Mouse (Mus musculus) kidney, postnatal 36 days (tissue): ENCODE results near the gene Otof.

ENCODE experiments used
- DNase-seq, 2 experiments: peaks; one replicate each; pipeline ENCODE4 v3.0.0; 2021 to 2022; ENCODE audit warnings: mixed read lengths in 2 of 2

The Otof gene

DNA sequence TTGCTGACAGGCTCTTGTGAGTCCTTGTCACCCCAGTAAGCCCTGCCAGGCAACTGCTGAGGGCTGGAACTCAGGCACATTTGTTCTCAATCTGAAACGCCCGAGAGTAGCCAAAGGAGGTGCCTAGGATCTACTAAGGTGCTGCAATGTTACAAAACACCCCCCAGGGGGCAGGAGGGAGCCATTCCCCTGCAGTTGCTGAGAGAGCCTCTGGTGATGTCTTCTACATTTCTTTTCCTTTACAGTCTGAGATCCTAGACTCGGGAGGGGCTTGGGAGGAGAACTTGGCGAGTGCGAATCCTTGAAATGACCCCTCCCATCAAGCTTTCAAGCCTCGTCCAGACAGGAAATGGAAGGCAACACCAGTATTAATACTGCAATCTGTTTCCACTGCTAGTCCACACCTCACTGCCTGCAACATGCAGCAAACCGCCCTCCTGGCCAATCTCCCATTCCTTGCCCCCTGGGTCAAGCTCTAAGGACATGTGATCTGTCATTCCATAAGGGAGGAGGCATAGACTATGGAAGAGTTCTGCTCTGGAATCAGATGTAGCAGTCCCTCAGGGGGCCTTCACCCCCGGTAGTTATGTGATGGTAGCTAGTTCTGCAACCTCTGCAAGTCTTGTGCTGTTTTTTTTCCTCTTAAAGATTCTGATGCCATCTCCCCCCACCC lies 38.0 kb downstream of the Otof start:
- DNase-seq = peak; percentile 22 to 79

DNA sequence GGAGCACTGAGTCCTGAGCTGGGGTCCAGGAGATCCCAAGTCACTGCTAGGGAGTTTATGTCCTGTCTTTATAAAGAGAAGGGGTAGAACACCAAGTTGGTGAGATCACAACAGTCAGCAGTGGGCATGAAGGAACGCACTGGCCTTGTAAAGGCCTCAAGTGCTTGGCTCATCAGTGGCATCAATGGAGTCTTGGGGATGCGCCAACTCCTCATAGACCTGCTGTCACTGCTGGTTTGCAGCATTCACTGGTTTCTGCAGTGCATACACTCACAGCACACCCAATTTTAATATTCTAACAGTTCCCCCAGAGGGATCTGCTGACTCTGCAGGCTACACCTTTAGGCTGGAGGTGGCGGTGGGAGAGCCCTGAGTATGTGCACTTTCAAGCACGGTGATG lies 38.6 kb downstream of the Otof start:
- DNase-seq = no peak

DNA sequence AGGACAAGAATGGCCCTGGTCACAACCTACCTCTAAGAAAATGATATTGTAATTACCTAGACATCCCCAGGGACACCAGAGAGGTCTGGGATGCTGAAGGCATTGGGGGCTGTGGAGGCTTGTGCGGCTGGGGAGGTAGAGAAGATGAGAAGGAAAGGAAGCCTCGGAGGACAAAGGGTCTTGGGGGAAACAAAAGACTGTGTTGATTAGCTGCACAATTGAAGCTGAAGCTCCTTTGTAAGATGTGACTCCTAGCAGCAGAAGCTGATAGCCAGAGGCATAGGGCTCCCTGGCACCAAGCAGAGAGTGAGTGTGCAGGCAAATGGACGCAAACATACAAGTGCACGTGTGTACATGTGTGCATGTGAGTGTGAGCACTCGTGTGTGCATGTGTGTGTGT lies 45.1 kb downstream of the Otof start:
- DNase-seq = no peak

DNA sequence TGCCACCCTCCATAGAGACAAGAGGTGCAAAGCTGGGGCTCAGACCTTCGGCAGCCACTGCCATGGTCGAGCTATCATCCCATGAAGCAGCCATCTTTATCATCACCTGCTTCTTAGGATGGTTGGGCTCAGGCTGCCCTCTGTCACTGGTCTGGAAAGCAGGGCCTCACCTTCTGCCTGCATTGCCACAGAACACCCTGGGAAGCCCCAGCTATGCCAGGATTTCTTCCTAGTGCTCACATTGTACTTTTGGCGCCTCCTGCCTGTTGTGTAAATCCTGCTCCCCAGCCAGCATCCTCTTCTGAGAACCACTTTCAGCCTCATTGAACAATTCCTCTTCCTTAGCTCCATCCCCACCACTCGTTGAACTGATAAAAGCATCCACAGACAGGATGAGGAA lies 45.9 kb downstream of the Otof start:
- no peak for DNase-seq

DNA sequence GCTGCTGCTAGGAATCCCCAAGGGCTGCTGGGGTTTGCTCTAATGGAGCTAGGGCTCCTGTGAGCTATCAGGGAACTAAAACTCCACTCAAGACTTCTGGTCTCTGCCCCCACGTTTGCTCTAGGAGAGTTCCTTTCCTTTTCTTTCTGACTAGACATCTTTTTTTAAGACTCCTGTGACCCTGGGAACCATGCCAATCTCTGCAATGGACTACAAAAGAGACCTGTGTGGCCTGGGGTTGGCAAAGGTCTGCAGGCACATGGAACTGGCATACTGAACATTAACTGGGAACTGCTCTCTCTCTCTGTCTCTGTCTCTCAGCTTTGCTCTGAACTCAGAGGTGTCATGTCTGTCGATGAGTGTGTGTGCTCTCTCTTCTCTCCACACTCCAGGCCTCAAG lies 46.4 kb downstream of the Otof start:
- no peak for DNase-seq

DNA sequence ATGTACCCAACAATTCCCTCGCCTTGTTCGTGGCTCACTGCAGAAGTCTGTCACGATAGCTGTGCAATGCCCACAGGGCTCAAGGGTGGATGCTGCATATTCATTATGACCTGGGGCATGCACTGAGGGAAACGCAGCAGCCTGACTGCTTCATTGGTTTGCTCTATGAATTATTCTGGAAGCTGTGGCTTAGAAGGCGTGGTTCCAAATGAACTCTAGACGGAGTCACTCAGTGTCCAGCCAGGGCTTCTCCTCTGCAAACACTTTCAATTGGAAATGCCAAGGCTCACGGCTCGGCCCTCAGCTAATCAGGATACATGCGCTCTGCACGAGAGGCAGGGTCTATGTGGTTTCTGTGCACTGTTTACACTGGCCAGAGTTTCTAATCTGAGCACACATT lies 50.2 kb downstream of the Otof start:
- peak; percentile 34 to 38 for DNase-seq

DNA sequence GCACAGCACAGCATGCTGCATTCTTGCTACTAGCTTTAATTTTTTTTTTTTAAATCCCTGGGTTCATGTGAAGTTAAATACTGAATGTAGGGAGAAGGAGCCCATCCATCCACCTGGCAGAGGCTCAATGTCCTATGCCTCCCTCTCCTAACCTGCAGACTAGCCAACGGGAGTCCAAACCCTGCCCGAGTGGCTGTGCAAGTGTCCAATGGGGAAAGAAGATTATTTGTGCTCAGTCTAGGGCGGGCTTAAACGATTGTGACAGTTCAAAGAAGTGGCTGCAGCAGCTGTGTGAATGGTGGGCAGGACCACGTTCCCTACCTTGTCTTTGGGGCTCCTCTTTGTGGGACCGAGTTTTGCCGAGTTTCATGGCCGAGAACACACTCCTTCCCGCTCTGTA lies 54.9 kb downstream of the Otof start:
- DNase-seq = peak in 1 of 2 experiments; percentile 6

DNA sequence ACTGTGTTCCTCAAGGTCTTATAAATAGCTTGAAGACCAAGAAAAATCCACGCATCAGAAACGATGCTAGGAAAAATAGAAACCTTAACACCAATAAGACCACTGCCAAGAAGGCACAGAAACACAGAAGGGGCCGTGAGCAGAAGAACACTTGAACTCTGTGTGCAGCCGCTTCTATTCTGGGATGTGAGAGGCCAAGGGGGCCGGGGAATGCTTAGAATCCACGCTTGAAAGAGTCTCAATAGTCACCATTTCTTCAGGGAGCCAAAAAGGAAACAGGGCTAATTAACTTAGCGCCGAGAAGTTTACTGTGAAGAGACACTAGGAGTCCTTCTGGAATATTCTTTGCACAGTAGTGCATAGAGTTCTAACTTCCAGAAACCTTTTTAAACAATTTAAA lies 60.6 kb downstream of the Otof start:
- no peak for DNase-seq

DNA sequence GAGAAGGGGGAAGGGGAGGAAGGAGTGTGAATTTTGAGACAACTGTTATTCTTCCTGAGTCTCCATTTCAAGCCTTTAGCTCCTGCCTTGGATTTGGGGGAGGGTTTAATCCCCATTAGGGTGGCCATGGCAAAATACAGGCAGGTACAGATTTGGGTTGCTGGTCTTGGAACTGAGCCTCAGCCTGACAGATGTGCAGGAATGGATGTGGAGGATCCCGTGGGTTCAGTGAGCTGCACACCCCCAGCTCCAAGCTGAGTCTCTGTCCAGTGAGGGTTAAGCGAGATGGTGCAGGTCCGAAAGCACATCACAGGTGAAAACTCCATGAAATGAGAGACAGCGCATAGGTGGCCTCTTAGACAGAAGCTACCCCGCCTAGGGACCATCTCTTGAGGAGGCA lies 61.2 kb downstream of the Otof start:
- DNase-seq = no peak

DNA sequence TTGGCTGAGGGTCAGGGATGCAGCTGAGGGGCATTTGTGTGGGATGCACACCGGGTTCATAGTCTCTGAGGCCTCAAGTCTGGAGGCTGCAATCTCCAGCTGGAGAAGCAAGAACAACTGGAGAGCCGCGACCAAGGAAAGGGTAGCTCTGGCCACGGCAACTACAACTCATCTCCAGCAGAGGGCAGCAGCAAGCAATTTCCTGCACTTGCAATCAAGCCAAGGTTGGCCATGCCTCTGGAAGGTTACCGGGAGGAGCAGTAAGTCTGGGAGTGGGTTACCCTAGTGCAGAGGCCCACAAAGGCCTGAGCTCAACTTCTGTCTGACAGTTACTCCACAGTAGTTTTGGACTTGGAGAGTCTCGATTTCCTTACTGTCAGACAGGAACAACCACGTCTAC lies 70.3 kb downstream of the Otof start:
- peak; percentile 48 to 87 for DNase-seq

DNA sequence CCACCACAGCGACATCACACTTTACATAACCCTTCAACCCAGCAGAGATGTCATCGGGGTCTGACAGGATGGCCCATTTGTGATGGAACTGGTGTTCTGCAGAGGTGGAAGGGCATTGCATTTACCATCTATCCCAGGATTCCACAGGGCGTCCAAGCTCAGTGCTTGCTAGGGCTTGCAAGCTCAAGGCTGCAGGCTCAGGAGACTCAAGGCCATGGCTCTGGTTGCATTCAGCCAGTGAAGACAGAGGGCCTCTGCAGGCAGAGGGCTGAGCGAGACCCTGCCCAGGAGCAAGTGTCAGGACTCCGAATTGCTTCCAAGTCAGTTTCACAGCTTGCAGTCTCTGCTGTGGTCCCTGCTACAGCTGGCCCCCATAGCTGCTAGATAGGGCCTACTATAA lies 71.9 kb downstream of the Otof start:
- no peak for DNase-seq

DNA sequence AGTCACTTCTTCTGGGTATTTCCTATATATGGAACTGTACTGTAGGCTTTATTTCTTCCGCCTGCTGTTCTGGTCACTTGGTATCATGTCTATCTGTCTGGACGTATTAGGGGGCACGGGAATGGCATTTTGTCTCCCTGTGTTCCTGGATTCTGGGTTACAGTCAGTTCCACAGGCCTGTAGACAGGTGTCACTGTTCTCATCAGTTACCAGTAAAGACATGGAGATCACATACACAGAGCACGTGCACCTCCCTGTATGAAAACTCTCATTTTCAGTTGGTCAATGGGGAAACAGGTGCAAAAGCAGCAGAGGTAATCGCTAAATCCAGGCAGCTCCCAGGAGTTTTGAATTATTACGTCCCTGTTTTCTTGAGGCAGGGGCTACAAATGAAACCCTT lies 74.0 kb downstream of the Otof start:
- DNase-seq = no peak

DNA sequence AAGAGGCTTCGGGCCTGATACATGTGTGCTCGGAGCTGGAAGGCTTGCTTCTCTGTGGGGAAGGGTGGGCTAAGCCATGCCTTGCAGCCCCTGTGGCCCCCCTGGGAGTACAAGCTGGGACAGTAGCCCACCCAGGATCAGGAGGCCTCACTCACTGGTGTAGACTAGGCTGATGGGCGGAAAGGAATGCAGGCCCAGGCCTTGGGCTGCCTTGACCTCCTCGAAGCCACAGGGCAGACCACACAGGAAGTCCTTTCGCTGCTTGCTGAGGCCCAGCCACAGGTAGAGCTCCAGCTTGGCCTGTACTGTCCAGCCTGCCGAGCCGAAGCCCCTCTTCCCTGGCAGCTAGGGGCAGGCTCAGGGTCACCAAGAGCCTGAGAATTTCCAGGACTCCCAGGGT lies 78.9 kb downstream of the Otof start:
- DNase-seq = no peak

DNA sequence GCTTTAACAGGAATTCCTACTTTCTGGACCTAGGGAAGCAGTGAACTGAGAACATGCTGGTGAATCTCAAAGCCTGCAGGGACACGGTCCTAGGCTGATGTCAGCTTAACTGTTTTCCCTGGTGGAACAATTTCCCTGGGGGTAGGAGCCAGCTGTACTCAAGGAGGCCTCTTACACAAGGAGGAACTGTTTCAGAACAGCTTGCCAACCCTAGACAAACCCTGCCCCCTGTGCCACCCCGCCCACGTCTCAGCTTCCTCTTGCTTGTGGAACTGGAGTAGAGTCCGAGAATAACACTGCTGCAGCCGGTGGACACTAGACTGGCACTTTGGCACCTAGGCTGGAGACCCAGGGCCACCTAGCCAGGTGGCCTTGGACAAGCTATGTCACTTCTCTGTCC lies 92.3 kb downstream of the Otof start:
- peak in 1 of 2 experiments; percentile 13 for DNase-seq

DNA sequence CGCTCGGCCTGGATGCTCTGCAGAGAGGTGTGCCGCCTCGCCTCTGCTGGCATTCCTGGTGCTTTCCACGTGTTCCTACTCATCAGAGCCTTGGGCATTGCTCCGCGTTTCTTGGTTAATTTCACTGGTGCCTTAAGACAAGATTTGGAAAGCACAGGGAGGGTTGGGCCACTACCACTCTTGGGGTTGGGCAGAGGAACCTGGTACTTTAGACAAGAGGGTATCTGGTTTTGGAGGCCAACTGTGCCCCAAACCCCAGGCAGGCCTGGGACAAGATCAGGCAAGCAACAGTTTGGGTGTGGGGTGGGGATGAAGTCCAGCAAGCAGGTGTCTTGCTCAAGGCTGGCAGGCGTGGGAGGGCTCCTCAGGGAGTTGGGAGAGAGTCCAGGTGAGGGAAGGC lies 94.3 kb downstream of the Otof start:
- no peak for DNase-seq

DNA sequence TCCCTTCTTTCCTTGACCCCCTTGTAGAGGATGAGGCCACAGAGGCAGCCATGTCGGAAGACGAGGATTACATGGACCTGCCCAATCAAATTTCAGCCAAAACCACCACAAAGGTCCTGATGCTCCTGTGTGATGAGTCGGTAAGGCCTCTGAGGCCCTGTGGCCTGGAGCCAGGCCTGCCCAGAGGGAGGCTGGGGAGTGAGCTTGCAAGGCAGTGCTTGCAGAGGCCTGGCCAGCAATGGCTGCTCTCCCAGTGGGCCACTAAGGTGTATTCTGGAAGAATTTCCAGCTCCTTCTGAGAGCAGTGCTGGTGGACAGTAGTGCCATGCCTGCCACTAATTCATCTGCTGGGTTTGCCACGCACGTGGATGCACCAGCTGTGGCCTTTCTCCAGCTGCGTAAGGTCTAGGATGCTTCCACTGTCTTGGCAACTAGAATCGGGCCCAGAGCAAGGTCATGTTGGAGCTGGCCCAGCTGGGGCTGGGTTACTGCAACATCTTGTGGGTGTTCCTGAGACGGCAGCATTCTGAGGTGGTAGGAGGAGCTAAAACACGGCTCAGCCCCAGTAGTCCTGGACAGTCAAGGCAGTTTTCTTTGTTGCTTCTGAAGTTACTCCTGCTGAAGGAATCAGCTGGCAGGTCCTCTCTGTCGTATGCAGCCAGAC lies 103.2 kb downstream of the Otof start:
- peak in 1 of 2 experiments; percentile 2 for DNase-seq

DNA sequence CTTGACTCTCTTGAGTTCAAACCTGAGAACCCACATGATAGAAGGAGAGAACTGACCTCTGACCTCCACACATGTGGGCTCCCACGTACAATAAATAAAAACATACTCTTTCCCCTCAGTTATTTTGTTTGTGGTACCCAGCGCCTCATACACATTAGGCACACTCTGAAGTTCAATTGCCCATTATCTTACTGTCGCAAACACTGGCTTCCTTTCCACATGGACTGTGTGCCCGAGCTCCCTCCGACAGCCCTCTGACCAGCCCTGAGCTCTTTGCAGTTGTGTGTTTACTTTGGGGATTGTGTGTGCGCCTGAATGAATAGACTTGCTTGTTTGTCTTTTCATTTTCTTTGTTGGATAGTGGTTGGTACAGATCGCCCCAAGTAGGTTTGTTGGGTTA lies 105.1 kb downstream of the Otof start:
- DNase-seq = no peak

DNA sequence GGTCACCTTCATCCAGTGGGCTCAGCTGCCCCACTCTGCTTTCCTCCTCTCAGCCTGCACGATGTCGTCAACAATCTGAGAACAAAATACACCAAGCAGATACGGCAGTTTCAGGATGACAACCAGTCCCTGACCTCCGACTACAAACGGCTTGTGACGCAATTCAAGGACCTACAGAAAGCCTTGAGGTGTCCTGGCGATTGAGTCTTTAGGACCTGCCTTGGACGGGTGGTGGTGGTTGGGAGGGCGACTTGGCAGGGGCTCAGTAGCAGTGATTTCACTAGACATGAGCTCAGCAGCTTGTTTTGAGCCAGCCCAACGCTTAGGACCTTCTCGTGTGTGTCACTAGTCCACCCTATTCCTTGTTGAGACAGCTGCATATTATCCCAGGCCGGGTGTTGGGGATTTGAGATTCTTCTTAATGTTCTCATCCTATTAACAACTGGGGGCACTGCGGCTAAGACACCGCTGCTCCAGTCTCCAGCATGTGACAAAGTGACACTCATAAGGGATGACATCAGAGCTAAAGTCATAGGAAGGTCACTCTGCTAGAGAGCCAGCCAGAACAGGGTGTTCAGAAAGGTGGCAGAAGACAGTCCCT lies 106.1 kb downstream of the Otof start:
- DNase-seq = no peak

DNA sequence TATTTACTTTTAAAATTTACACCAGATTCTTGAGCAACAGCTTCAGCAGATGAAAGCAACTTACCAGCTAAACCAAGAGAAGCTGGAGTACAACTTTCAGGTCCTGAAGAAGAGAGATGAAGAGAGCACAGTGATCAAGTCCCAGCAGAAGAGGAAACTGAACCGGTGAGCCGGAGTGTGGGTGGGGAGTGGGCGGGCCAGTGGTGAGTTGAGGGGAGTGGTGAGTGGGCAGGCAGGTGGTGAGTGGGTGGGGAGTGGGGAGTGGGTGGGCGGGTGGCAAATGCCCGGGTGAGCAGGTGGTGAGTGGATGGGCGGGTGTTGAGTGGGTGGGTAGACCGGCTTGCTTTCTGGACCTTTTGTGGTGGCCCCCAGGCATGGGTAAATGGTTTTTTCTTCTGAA lies 106.6 kb downstream of the Otof start:
- no peak for DNase-seq

DNA sequence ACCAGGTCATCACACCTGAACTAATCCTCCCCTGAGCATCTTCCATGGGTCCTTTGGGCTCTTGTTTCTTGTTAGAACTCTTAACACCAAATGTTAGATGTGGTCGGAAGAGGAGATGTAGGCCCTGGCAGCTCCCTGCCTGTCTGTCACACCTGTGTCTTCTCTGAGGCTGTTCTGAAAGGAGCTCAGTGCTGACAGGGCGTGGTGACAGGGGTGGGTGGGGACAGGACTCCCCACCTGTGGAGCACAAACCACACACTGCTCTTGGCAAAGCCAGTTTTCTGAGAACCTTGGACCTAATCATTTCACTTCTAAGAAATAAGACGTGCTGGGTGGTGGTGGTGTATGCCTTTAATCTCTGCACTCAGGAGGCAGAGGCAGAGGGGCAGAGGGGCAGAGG lies 108.1 kb downstream of the Otof start:
- no peak for DNase-seq

DNA sequence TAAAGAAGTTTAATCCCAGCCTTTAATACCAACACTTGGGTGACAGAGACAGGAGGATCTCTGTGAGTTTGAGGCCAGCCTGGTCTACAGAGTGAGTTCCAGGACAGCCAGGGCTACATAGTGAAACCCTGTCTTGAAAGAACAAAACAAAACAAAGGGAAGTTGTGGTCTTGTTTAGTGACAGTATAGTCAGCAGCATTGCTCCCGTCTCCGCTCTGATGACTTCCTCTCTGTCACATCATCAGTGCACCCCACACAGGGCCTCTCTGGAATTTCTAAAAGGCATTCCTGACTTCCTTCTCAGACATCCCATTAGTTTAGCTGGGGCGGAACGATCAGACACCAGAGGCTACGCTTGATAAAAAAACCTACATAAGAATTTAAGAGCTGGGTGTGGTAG lies 117.8 kb downstream of the Otof start:
- DNase-seq = no peak

DNA sequence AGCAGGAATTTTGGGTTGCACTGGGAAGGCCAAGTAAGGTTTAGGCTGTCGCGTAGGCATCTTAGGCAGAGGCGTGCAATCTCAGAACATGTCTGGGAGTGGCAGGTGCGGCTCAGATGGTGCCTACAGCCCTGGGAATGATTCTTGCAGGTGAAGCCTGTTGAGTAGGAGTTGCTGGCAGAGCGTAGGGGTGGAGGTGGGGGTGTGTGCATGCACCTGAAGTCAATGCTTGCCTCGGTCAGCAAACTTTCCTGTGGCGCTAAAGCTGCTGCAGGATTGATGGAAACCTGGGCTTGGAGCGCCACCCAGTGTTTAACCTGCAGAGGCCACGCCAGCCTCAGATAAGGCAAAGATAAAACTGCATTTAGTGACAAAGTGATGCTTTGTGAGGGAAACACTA lies 118.6 kb downstream of the Otof start:
- DNase-seq = peak; percentile 56 to 85

DNA sequence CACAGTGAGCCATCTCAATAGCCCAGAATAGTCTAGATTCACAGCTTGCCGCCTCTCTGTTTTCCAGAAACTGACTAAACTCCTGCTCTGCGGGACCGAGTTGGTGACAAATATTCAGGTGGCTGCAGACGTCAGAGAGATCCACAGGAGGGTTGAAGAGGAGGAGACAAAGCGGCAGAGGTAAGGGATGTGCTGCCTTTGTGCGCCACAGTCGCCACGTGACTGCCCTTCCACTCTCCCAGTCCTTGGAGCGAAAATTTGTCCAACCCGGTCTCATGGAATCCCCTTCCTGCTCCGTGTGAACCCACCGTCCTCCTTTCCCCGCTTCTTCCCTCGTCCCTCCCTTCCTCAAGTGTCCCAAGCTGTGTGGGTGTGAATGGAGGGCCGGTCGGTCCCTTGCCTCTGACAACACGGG lies 119.1 kb downstream of the Otof start:
- DNase-seq = no peak

DNA sequence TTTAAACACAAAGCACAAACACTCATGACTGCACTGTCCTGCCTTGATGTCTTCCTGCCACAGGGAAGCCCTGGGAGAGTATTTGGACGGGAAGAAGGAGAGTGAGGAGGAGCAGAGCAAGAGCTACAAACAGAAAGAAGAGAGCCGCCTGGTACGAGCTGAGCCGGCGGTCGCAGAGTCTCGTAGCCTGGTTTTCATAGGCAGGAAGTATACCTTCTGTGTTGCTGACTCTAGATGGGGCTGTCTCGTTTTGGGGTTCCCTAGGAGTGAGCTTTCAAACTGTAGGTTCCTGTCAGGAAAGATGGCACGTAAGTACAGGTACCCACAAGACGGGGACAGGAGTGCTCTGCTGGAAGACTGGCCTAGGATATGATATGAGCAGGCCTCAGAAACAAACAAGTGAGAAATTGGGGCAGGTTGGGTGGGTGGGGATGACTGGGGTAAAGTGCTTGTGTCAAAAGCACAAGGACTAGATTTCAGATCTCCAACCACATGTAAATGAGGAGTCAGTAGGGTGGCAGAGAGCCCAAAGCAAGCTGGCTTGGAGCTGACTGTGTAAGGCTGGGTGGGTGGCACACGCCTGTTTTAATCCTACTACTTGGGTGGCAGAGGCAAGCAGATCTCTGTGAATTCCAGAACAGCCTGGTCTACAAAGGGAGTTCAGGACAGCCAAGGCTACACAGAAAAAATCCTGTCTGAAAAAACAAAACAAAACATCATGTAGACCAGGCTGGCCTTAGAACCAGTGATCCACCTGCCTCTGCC lies 119.9 kb downstream of the Otof start:
- DNase-seq = no peak
